Mouse (Mus musculus) embryo, embryonic 10.5 days (tissue): Measurements from ENCODE around the gene Gabbr2.
A peak's percentile ranks its signal among the peaks of the same experiment; 100 is the strongest.

Experiments
- DNase-seq: peaks from one replicate; pipeline ENCODE4 v3.0.0-alpha.2; 2015; ENCODE audit warnings: low spot score

Gene Gabbr2

GRCm38 (mm10) chr4:46988824-46989223 is 2.8 kb downstream of the Gabbr2 start:
- DNase-seq, result no peak

GRCm38 (mm10) chr4:46988257-46988656 is 3.4 kb downstream of the Gabbr2 start:
- DNase-seq, result no peak

DNA sequence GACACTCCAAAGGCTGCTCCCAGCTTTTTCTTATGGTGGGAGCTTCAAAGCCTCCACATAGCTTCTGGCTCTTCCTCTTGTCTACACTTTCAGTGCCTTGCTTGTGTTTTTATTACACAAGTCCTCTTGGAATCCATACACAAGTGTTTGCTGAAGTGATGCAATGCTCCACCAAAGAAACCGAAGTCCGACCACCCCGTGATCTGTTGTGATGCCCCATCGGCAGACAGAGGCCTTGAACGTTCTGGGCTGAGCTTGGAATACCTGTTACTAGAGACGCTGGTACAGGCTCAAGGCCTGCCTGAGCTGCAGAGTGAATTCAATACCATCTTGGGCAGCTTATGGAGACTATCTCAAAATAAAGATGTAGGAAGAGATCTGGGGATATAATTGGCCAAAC is 3.9 kb downstream of the Gabbr2 start:
- no peak for DNase-seq

DNA sequence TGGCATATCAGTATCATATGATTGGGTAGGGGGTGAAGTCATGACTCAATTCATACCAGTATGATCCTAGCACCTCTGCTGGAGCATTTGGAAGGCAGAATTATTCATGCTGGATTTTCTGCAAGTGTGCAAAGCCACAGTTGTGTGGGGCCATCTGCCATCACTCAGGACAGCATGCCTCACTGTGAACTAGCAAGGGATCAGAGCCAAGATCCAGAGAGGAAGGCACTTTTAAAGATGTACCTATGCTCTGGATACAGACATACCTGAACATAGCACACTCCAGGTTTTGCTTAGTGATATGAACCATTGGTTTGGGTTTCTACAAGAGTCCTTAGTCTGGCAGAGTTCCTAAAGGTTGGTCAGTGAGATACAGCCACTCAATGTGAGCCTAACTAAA is 5.6 kb downstream of the Gabbr2 start:
- no peak for DNase-seq

DNA sequence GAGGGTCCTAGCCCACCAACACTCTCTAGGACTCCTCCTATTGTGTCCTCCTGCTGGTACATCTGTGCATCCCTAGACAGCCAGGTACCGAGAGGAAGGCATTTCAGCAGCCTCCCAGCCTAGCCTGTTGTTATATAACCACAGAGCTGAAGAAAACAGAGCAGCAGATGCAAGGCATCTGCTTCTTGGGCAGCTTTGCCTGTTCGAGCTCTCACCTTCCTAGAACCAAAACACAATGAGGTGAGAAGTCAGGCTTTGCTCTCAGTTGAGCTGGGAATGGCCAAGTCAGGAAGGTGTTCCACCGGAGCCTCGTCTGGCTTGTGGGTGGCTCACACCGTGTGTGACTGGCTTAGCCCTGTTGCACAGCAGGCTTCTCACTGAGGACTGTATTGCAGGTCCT is 8.8 kb downstream of the Gabbr2 start:
- no peak for DNase-seq

DNA sequence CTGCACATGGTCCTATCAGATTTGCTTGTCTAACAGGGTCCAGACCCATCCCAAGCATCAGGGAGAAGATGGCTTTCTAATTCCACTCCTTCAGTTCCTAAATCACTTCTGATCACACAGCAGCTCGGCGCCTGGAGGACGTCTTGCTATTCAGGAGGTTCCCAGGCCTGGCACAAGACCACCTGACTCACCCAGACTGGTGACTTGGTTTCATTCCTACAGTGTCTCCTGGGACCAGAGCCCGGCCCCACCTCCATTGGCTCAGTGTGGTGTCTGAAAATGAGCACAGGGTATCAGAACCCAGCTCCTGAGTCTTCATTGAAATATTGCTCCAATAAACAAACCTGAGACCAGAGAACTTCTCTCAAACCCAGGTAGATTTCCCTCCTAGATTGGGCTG is 9.6 kb downstream of the Gabbr2 start:
- no peak for DNase-seq

DNA sequence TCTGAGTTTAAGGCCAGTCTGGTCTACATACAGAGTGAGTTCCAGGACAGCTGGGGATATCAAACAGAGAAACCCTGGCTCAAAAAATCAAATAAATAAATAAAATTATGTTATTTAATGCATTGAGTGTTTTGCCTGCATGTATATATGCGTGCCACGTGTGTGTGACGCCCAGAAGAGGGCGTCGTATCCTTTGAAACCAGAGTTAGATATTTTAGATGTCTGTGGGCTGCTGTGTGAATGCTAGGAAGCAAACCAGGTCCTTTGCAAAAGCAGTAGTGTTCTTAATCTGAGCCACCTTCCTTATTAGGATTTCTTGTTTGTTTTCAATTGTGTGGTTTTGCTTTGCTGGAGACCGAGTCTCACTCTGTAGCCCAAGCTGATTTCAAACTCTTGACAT is 13.3 kb downstream of the Gabbr2 start:
- no peak for DNase-seq

DNA sequence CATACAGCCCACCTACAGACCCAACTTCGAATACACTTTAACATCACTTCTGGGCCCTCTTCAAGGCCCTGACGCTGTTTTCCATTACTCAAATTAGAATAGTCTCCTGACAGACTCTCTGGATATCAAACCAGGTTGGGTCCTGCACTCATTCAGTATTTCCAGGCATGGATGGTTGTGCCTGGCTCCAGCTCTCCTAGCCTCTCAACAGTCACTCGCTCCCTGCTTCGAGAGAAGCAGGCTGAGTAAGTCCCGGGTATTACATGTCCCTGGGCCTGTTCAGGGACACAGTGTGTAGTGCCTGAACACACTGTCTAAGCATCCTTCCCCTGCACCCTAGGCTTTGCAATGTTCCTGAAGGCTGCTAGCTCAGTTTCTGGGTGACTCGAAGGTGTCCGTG is 14.5 kb downstream of the Gabbr2 start:
- no peak for DNase-seq

GRCm38 (mm10) chr4:46976671-46977071 is 15.0 kb downstream of the Gabbr2 start:
- DNase-seq, result no peak

DNA sequence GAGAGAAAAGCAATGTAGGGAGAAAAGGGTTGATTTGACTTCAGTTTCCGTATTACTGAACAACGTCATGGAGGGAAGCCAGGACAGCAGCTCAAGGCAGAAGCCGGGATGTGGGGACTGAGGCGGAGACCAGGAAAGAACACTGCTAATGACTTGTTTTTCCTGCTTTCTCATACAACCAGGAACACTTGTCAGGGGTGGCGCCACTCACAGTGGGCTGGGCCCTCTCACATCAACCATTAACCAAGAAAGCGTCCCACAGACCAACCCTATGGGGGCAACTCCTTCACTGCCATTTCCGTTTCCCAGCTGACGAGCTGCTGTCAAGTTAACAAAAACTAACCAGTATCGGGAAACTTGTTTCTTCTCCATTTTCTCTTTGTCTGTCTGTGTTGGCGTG is 18.4 kb downstream of the Gabbr2 start:
- no peak for DNase-seq

GRCm38 (mm10) chr4:46967981-46968380 is 23.7 kb downstream of the Gabbr2 start:
- DNase-seq, result no peak

- DNase-seq, result no peak
Measured at GRCm38 (mm10) chr4:46966551-46966950, 25.1 kb downstream of the Gabbr2 start.

DNA sequence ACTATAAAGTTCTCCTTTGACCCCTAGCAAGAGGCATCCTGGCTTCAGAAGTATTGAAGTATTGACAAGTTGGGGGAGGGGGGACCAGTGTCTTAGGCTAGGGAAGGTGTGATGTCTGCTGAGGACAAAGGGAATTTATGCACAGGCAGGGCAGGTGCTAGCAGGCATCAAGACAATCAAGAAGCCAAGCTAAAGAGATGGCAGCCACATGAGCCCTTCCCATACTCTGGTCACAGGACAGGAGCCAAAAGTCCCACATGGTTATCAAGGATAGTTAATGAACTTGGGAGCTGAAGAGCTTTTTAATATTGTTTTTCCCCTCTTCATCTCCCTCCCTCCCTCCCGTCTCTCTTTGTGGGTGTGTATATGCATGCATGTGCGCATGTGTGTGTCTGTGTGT is 30.3 kb downstream of the Gabbr2 start:
- DNase-seq, result no peak

- no peak for DNase-seq
Measured at GRCm38 (mm10) chr4:46960208-46960607, 31.5 kb downstream of the Gabbr2 start.

DNA sequence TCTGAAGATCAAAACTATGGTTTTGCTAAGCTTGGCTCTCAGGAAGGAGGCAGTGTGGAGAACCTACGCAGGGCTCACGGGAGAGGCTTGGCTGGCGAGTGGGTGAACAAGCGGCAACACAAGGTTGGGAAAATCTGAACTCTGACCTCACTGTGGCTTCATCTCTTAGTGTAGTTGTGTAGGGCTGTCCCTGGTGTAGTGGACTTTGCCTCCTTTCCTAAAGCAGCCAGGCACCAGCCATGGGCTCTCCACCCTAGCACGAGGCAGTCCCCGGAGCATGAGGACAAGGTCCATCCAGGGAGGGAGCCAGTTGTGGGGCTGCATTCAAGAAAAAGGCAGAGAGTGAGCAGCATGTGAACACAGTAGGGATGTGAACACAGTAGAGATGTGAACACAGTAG is 31.9 kb downstream of the Gabbr2 start:
- no peak for DNase-seq

DNA sequence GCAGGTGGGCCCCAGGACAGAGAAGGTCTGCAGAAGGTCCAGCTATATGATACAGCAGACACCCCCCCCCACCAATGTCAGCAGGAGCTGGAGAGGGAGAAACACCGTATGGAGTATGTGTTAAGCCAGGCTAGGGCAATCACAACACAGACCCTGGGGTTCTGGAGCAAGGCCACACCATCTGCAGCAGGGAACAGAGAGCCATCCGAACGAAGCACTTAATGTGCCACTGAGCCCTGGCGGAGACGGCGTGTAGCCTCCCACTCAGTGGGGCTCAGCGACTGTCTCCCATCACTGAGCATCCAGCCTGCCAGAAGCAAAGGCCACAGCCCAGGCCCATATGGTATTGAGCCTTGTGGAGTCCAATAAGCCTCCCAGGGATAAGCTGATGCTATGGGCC is 33.7 kb downstream of the Gabbr2 start:
- DNase-seq, result no peak

GRCm38 (mm10) chr4:46956966-46957365 is 34.7 kb downstream of the Gabbr2 start:
- no peak for DNase-seq

- no peak for DNase-seq
Measured at GRCm38 (mm10) chr4:46953021-46953420, 38.7 kb downstream of the Gabbr2 start.

DNA sequence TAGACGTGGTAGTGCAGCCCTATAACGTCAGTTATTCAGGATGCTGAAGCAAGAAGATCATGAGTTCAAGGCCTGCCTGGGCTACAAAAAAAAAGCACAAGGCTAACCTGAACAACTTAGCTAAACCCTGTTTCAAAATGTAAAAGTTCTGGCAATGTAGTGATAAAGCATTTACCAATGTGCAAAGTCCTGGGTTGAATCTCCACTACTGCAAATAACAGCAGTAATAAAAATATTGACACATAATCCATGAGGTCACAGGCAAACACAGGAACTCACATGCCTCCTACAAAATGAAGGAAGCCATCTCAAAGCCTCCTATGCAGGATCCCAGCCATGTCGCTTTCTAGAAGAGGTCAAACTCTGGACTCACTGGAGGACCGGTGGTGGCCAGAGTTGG is 39.1 kb downstream of the Gabbr2 start:
- no peak for DNase-seq

DNA sequence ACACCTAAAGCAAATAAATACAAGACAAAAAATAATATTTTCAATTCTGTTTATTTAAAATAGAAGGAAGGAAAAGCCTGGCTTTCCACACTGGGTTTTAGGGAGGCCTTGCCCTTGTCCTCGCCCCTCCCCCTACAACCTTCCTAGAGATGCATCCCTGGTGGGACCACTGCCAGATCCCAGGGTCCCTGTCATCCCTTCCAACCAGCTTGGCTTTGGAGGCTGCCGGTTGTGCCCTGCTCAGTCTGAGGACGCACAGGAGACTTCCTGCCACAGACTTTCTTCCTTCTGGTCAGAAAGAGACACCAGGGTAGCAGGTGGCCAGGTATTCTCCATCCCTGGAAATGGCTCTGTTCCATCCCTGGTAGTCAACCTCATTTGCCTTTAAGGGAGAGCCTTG is 57.4 kb downstream of the Gabbr2 start:
- no peak for DNase-seq

DNA sequence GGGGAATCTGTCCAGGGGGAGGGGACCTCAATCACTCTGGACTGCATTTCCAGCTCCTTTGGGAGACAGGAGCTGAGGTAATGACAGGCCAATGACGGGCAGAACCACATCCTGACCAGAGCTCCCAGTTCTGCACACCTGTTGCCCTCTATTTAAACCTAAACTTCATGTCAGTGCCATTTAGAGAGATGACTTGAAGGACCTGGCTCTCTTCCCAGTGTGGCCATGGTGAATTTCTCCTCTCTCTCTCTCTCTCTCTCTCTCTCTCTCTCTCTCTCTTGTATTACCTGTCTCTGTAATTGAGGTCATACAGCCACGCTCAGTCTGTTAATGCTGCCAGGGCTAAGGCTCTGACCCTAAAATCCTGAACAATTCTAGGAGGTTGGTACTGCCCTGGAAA is 58.1 kb downstream of the Gabbr2 start:
- no peak for DNase-seq

DNA sequence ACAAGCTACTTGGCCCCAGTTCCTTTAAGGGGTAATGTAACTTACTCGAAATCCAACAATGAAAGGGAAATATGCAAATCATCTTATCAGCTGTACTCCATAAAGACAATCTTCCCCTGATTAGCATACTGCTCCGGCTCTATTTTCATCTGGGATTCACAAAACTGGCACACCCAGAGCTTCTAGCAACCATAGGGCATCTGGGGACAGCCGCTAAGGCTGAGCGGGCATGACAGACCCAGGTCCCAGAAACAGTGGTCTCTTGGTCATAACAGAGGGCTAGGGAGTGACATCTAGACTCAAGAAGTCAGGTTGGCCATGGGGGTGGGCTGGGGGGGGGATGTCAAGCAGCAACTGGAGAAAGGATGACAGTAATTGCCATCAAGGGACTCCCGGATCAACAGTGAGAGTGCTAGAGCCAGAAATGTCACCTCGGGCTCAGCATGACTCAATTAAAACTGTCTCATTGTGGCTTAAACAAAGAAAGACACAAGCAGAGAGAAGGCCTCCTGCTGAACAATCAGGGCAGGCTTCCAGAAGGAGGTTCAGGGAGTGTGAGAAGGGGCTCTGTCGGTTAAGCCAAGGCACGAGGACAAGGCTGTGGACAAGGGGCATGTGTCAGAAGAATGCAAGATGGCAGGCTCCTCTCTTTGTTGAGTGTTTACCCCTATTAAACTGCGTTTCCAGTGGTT is 59.8 kb downstream of the Gabbr2 start:
- no peak for DNase-seq

- DNase-seq, result no peak
Measured at GRCm38 (mm10) chr4:46928112-46928511, 63.6 kb downstream of the Gabbr2 start.

DNA sequence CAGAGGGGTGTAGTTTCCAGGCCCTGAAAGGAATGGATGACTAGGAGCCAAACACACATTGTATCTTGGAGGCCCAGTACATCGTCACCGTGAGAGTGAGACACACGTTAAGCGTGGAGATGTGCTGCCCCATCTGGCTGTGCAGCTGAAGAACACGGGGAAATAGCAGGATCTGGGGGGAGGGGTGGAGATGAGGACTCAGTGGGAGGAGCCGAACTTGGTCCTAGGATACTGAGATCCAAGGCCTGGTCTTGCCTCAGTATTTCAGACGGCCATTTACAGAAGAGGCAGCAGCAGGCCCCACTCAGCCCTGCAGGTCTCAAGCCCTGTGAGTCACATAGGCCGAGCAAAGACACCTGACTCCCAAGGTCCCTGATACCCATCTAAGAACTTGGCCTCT is 72.5 kb downstream of the Gabbr2 start:
- DNase-seq, result peak; percentile 54

GRCm38 (mm10) chr4:46916786-46917185 is 74.9 kb downstream of the Gabbr2 start:
- no peak for DNase-seq
